Mouse (Mus musculus) layer of hippocampus, postnatal 14 days (tissue): ENCODE data around the gene Shc1. TPM values are rescaled to one million over a fixed set of nuclear protein-coding genes. Genes with fewer than 3 reads are reported as not detected.

Experiments used
- DNase-seq, 2 experiments: peaks; one replicate each; pipeline ENCODE4 v3.0.0; 2021 to 2022; ENCODE audit warnings: low spot score in 2 of 2, mixed read lengths in 1 of 2
- total RNA-seq, 2 experiments: library from RNA; stranded (reverse); gene quantifications; 2 replicates each; pipeline ENCODE4 v1.2.3; 2021

Gene Shc1
- total RNA-seq, 2 experiments from 2014 or later: 14.2 to 15.0 TPM

DNA sequence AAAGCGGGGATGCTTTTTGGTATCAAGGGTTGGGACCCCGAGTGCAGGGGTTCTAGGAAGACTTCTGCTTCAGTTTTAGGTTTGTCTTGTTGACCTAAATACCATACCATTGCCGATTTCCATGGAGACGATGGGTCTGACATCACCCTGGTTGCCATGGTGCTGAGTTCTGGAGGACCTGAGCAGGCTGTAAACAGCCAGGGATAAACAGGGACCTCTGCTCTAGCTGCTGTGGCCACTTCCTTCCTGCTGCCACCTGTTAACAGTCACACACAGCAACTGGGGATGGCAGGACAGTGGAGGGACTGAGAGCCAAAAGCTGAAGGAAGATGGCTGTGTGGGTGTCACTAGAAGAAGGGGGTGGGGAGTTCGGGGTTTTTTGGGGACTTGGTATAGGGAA, 19.0 kb downstream of the Shc1 start:
- DNase-seq: peak in 1 of 2 experiments; percentile 61

DNA sequence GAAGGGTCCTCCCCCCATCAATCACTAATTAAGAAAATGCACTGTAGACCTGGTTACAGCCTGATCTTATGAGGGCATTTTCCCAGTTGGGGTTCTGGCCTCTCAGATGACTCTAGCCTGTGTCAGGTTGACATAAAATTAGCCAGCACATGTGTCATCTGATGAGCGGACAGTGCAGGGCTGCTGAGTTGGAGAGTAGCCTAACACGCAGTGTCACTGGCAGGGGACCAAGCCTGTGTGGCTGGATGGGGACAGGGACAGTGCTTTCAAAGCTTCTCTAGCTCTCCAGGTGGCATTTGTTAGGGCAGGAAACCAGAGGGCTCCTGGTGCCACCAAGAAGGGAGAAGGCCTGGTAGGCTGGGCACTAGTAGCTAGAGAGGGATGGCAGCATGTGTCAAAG, 22.4 kb downstream of the Shc1 start:
- no peak for DNase-seq

DNA sequence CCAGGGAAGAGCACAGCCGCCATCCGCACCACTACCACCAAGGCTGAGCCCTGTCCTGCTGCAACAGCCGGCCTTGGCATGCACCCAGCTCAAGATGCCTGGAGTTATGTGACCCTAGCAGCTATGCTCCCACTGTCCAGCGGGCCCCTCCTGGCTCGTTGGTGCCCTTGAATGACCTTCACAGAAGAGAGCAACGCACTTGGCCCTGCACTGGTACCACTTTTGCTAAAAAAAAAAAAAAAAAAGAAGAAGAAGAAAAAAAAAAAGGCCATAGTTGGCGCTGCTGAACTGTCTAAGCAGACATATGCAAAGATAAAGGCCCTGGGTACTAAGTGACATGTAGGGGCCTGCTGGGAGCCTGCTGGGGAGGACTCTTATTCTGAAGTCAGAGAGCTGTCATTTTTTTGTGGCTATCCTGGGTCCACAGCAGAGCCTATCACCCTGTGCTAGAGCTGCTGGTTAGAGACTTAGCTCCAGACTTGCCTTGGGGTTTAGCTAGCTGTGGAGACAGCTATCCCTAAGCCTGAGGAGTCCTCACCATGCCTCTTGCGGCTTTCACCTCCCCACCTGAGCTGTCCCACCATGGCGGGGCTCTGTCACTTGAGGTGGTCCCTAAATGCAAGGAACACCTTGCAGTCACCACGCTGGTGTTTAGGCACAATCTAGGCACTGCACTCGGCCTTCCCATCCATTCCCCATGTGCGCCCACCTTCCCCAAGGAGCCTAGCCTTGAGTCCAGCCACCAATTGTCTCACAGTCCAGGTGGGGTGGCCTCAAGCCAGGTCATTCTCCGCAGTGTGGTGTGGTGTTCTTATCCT, 30.7 kb downstream of the Shc1 start:
- no peak for DNase-seq

DNA sequence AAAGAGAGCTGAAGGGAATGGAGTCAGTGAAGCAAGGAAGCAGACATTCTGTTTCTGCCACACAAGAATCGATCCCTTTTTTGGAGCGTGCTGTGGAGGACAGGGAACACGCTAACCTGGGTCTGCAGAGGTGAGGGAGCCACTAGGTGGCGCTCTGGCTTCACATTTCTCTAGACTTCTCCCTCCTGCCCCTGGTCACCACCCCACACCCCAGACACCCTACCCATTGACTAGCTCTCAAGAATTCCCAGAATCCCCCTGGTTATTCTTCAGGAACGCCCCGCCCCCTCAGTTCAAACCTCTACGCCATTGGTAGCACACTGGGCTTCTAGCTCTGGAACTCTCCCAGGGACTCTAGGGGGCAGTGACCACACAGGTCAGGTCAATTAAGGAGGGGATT, 31.3 kb downstream of the Shc1 start:
- peak; percentile 50 to 58 for DNase-seq

DNA sequence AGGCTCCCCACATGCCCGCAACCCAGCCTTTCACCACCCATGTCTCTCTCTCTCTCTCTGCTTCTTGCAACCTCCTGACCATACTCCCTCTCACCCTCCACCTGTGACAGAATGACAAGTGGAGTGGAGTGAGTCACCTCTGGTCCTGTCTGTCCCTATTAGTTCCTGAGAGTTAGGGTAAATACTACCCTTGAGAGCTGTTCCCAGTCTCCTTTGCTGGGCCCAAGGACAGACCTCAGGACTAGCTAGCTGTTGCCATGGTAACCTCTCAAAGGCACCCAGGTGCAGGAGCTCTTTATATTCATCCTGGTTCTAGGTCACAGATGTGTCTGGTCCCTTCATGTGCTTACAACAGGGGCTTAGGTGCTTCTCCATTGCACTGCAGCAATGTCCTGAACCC, 33.7 kb downstream of the Shc1 start:
- no peak for DNase-seq

DNA sequence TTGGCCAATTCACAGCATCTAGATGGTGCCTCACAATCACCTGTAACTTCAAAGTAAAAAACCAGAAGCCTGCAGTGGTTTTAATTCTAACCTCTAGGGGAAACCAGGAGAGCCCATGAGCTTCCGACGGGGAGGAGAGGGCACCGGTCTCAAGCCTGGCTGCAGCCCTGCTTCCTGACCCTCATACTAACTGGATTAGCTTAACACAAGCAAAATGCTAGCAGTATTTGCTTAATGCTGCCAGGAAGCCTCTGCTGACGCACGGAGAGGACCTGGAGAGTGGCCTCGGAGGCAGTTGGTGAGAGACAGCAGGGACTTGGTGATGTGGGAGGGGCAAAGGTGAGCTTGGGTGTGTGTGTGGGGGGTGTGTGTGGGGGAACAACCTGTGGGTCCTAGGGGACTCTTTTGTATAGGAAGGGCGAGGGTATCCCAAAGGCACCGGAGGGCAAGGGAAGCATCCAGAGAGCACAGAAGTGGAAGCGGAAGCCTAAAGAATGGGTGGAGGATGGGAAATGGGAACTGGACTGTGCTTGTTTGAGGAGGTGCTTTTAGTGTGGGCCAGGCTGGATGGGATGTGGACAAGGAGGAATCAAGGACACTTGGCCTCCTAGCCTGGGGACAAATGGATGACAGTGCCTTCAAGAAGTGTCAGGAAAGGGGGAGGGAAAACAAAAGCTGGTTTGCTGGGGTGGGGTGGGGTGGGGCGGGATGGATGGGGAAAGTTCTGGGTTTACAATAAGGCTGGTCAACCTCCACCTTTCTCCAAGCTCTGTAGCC, 36.3 kb downstream of the Shc1 start, which contains the start of gene Pmvk:
Gene Pmvk, plus strand, starts transcription at position 141 of the 777 bp plus-strand sequence.
- DNase-seq: no peak

DNA sequence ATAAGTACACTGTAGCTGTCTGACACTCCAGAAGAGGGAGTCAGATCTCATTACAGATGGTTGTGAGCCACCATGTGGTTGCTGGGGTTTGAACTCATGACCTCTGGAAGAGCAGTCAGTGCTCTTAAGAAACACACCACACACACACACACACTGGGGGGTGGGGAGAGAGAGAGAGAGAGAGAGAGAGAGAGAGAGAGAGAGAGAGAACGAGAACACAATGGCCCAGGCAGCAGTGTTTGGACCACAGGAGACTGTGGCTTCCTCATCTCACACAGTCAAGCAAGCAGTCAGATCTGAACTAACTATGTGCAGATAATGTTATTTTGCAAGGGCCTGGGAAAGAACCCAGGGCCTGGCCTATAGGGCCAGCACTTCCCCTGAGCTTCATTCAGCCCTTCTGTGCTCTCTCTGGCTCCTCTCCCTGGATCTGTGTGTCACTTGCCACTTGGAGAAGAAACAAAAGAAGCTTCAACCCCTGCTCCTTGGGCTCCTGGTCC, 37.6 kb downstream of the Shc1 start:
- DNase-seq: no peak

DNA sequence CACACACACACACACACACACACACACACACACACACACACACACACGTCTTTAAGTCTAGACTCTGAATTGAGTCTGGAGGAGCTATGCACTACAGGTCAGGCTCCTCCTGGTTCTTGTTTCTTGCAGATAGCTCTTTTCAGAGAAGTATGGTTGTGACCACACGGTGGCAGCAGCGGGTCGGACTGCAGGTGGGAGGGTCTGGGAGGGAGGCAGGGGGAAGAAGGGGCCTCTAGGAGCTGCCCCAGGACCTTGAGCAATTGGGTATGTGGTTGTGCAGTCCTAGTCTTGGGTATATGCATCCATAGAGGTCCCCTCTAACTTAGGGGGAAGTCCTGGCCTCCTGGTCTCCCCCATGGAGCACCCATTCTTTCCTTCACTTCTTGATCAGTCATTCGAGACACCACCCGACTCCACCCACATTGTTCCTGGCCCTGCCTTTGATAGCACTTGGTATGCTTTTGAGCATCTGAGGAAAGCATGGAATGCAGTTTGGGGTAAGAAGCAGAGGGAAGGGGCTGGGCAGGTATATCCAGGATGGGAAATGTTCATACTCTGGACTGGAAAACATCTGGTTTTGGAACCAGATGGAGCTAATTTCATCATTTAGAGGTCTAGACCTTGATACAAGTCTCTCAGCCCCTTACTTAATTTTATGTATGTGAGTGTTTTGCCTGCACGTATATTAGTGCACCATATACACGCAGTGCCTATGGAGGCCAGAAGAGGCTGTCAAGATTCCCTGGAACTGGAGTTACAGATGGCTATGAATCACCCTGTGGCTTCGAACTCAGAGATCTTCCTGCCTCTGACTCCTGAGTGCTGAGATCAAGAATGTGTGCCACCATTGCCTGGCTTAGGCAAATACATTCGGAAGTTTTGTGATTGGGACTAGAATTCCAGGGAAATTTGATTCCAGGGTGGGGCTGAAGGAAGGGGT, 38.8 kb downstream of the Shc1 start:
- peak in 1 of 2 experiments; percentile 49 for DNase-seq

DNA sequence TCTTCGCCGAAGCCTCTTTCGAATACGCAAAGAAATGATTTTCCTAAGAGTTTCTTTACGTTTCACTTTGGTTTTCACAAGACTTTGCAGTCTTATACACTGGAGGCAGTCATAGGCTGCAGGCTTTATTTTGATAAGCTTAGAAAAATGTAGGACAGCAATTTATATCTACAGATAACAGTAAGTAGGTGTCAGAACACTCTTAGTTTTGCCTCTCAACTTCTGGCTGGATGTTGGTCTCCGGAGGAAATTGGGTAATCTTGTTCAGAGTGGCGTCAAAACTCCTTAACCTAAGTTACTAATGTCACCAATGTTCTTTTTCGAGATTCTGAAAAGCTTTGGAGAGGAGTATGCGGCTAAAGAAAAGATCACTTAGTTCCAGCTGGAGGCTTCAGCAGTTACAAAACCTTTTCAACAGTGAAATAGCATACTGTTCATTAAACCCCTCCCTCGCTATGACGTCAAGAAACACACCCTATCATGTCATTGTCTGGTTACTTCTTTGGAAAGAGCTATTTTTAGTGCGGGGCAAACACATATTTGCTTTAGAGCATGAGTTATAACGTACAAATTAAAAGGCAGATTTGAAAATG, 40.2 kb downstream of the Shc1 start:
- no peak for DNase-seq

DNA sequence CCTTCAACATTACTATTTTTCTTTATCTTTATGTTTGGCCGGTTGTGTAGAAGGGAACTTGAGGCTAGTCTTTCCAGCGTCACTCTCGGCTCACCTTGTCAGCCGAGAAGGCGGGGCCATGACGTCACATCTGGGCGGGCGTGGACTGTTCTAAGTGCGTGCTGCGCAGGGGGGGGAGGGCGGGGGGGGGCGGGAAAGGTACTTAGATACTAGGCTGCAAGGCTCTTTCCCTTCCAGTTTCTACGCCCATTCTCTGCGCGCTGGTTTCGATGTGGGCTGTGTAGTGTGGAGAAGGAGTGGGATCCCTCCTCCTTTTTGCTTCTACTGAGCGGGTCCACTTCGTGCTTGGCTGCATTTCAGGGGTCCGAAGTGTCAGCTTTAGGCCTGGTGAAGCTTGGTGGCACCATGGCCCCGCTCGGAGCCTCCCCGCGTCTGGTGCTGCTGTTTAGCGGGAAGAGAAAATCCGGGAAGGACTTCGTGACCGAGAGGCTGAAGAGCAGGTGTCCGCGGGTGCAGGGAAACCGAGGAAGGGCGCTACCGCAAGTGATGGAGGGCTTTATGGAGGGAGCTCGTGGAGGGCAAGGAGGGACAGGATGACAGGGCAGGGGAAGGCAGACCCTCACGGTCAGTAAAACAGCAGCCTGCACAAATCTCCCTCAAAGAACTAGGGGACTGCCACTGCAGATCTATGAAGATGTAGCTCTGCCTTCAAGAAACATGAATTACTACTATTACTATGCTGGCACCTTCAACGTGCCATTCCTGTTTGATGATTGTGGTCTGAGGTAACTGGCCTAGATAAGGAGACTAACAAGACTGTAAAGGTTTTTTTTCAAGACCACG, 40.9 kb downstream of the Shc1 start:
- DNase-seq: peak; percentile 85 to 93

DNA sequence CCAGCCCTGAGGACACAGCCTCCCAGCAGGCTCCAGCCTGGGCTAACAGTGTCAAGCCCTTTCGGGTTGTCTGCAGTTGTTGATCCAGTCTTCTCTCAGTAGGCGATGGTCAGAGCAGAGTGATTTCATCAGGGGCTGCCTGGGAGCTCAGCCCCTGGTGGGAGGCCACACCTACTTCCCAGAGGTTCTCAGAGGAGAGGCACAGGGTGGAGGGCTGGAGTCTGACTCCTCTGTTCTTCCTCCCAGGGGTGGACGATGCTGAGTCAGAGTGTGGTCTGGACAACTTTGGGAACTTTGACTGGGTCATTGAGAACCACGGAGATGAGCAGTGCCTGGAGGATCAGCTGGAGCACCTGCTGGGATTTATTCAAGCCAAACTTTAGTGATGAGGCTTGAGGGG, 50.0 kb downstream of the Shc1 start:
- no peak for DNase-seq

DNA sequence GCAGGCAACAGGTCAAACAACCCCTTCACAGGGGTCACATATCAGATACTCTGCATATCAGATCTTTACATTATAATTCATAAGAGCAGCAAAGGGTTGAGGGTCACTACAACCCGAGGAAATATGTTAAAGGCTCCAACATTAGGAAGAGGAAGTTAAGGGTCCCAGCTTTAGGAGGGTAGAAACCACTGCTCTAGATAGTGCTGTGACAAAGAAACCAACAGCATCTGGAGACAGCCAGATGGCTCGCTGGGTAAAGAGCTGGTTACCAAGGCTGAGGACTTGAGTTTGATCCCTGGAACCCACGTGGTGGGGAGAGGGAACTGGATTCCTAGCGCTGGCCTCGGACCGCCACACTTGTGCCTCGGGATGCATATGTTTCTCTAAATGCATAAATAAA, 54.0 kb downstream of the Shc1 start:
- no peak for DNase-seq

DNA sequence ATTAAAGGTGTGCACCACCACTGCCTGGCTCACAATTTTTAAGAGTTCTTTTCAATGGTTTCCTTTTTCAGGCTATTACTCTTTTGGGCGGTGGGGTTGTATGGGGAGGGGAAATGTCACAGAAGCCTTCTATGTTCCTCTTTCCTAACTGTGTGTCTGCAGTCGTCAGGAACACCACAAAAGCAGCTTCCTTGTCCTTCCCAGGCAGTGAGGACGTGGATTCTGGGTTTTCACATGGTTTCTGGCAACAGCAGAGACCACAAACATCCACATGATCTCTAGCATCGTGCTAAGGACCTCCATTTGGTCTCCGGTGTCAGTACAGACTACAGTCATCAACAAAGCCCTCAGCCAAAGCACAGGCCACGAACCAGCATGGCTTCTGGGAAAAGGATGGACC, 55.6 kb downstream of the Shc1 start:
- DNase-seq: no peak

DNA sequence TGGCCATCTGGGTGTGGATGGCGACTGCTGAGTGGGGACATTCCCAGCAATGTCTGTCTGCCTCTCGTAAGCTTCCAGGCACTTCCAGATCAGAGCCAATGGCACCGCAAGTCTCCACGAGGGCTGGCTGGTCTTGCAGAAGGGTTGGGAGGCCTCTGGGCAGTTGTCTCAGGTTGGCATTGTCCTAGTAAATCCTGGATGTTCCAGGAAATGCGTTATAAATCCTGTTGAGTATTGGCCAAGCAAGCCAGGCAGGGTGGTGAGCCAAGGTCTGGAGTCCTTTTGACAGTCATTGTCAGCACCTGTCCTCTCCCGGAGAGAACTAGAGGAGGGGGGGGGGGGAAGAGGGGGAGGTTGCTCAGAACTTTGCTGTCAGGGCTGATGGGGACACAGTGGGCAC, 60.8 kb downstream of the Shc1 start:
- DNase-seq: no peak

Other genes starting within 250 kb of the Shc1 start
- gene Scamp3, start 241.0 kb upstream of the Shc1 start, total RNA-seq: 10 to 100 TPM; 74.5 to 75.6 TPM
- gene Fam189b, start 235.3 kb upstream of the Shc1 start, total RNA-seq: 10 to 100 TPM; 68.1 to 72.0 TPM
- 10 to 100 TPM; 64.1 to 68.8 TPM for gene Gba, start 215.5 kb upstream of the Shc1 start, total RNA-seq
- gene Thbs3, start 203.3 kb upstream of the Shc1 start, total RNA-seq: 10 to 100 TPM; 32.1 to 40.1 TPM
- gene Mtx1, start 191.4 kb upstream of the Shc1 start, total RNA-seq: 10 to 100 TPM; 91.1 to 99.9 TPM
- 1 to 10 TPM; 1.2 to 1.3 TPM for gene Muc1, start 189.4 kb upstream of the Shc1 start, total RNA-seq
- 10 to 100 TPM; 77.3 to 90.2 TPM for gene Krtcap2, start 172.5 kb upstream of the Shc1 start, total RNA-seq
- 10 to 100 TPM; 97.0 to 99.4 TPM for gene Trim46, start 172.1 kb upstream of the Shc1 start, total RNA-seq
- gene Dpm3, start 159.1 kb upstream of the Shc1 start, total RNA-seq: 10 to 100 TPM; 50.0 to 63.2 TPM
- gene Slc50a1, start 147.9 kb upstream of the Shc1 start, total RNA-seq: 10 to 100 TPM; 37.1 to 40.2 TPM
- gene Efna1, start 137.3 kb upstream of the Shc1 start, total RNA-seq: 1 to 10 TPM; 6.4 TPM
- gene Efna3, start 95.5 kb upstream of the Shc1 start, total RNA-seq: 10 to 100 TPM; 57.8 to 62.7 TPM
- 1 to 10 TPM; 1.0 to 1.8 TPM for gene Efna4, start 80.4 kb upstream of the Shc1 start, total RNA-seq
- 100 to 1,000 TPM; 114 to 115 TPM for gene Adam15, start 68.4 kb upstream of the Shc1 start, total RNA-seq
- under 1 TPM; 0.41 to 0.76 TPM for gene Dcst2, start 56.5 kb upstream of the Shc1 start, total RNA-seq
- under 1 TPM in 1 of 2 experiments, not detected in 1; 0.21 TPM for gene Dcst1, start 53.2 kb upstream of the Shc1 start, total RNA-seq
- 10 to 100 TPM; 12.1 to 15.1 TPM for gene Zbtb7b, start 23.7 kb upstream of the Shc1 start, total RNA-seq
- gene Lenep, start 15.7 kb upstream of the Shc1 start, total RNA-seq: 1 to 10 TPM; 3.2 to 4.3 TPM
- 10 to 100 TPM; 30.4 to 30.5 TPM for gene Flad1, start 6.6 kb upstream of the Shc1 start, total RNA-seq
- 1 to 10 TPM; 4.6 to 6.5 TPM for gene Cks1b, start 60 bp upstream of the Shc1 start, total RNA-seq
- 10 to 100 TPM; 49.5 to 57.6 TPM for gene Pygo2, start 11.8 kb downstream of the Shc1 start, total RNA-seq
- 10 to 100 TPM; 44.5 to 54.0 TPM for gene Pbxip1, start 18.3 kb downstream of the Shc1 start, total RNA-seq
- 10 to 100 TPM; 35.3 to 38.7 TPM for gene Pmvk, start 36.1 kb downstream of the Shc1 start, total RNA-seq
- gene Kcnn3, start 101.7 kb downstream of the Shc1 start, total RNA-seq: 10 to 100 TPM; 25.5 to 26.6 TPM